Mouse (Mus musculus): Measurements from ENCODE around the gene Olfr1474. TPM values are rescaled to one million over a fixed set of nuclear protein-coding genes. Genes with fewer than 3 reads are reported as not detected.
"Not testable (repeated sequence)": the region's sequence is repeated elsewhere in the genome, so short reads cannot be mapped to it uniquely, and the experiment has no call there.

Gene Olfr1474
- not detected in 2 replicates for polyA plus RNA-seq (2014; fragmentation: Nextera tagmentation; extraction: Ambion mirVana)

- WGBS: 80% methylated on average over 4 of the region's 4 CpGs
- DNase-seq (ENCODE audit: low spot score); H3K4me3 ChIP-seq (ENCODE audit: low read depth, low read length); H3K27ac ChIP-seq (ENCODE audit: low read depth, low read length); ATAC-seq (ENCODE audit: insufficient read depth, low FRiP score, low TSS enrichment); H3K27me3 ChIP-seq (ENCODE audit: control insufficient read depth, insufficient read depth, low read length); H3K36me3 ChIP-seq (ENCODE audit: control insufficient read depth, insufficient read depth, low read length); H3K9me3 ChIP-seq (ENCODE audit: control insufficient read depth, low read length); H3K4me2 ChIP-seq (ENCODE audit: low read depth); H3K9ac ChIP-seq (ENCODE audit: low read length); H3K4me1 ChIP-seq (ENCODE audit: control insufficient read depth, insufficient read depth, low read length): not testable (repeated sequence)
These were observed at the start of gene Olfr1474 for GRCm38 (mm10) chr19:13469265-13469664. Gene Olfr1474, plus strand, starts transcription at chr19:13469565.

- 85% methylated on average over 2 of the region's 2 CpGs for WGBS
- H3K4me1 ChIP-seq (ENCODE audit: control insufficient read depth, insufficient read depth, low read length); H3K27ac ChIP-seq (ENCODE audit: low read depth, low read length); H3K27me3 ChIP-seq (ENCODE audit: control insufficient read depth, insufficient read depth, low read length); ATAC-seq (ENCODE audit: insufficient read depth, low FRiP score, low TSS enrichment); H3K4me3 ChIP-seq (ENCODE audit: low read depth, low read length); H3K9me3 ChIP-seq (ENCODE audit: control insufficient read depth, low read length); H3K9ac ChIP-seq (ENCODE audit: low read length); DNase-seq (ENCODE audit: low spot score); H3K4me2 ChIP-seq (ENCODE audit: low read depth); H3K36me3 ChIP-seq (ENCODE audit: control insufficient read depth, insufficient read depth, low read length): not testable (repeated sequence)
These were observed 26.3 kb upstream of the Olfr1474 start, which contains the start of gene Olfr1471 for GRCm38 (mm10) chr19:13443109-13443508. Gene Olfr1471, plus strand, starts transcription at chr19:13443409.

- 90% methylated on average over 1 of the region's 1 CpGs for WGBS
- H3K27ac ChIP-seq (ENCODE audit: low read depth, low read length): no peak within 1 kb of the TSS
- no peaks in the 10 kb centered on the region for H3K27me3 ChIP-seq (ENCODE audit: control insufficient read depth, insufficient read depth, low read length)
- no peak within 1 kb of the TSS for H3K4me2 ChIP-seq (ENCODE audit: low read depth)
- H3K4me3 ChIP-seq (ENCODE audit: low read depth, low read length): no peak within 1 kb of the TSS
- DNase-seq (ENCODE audit: low spot score): no peak
- no peak within 1 kb of the TSS for H3K9ac ChIP-seq (ENCODE audit: low read length)
- no peaks in the 10 kb centered on the region for H3K9me3 ChIP-seq (ENCODE audit: control insufficient read depth, low read length)
- H3K36me3 ChIP-seq (ENCODE audit: control insufficient read depth, insufficient read depth, low read length): no peaks in the 10 kb centered on the region
- no peaks in the 10 kb centered on the region for H3K4me1 ChIP-seq (ENCODE audit: control insufficient read depth, insufficient read depth, low read length)
- no peak for ATAC-seq (ENCODE audit: insufficient read depth, low FRiP score, low TSS enrichment)
These were observed 13.4 kb upstream of the Olfr1474 start, which contains the start of gene Olfr1472 for GRCm38 (mm10) chr19:13455986-13456385. Gene Olfr1472, minus strand, starts transcription at chr19:13456086.

- ATAC-seq (ENCODE audit: insufficient read depth, low FRiP score, low TSS enrichment): no peak
- Histone ChIP-seq H3K36me3 (ENCODE audit: control insufficient read depth, insufficient read depth, low read length) (no peaks in the 10 kb centered on the region), H3K9me3 (ENCODE audit: control insufficient read depth, low read length) (no peaks in the 10 kb centered on the region), H3K4me1 (ENCODE audit: control insufficient read depth, insufficient read depth, low read length) (no peaks in the 10 kb centered on the region), H3K9ac (ENCODE audit: low read length) (no peak within 1 kb of the TSS), H3K27ac (ENCODE audit: low read depth, low read length) (no peak within 1 kb of the TSS), H3K4me3 (ENCODE audit: low read depth, low read length) (no peak within 1 kb of the TSS), H3K4me2 (ENCODE audit: low read depth) (no peak within 1 kb of the TSS), H3K27me3 (ENCODE audit: control insufficient read depth, insufficient read depth, low read length) (no peaks in the 10 kb centered on the region)
- no peak for DNase-seq (ENCODE audit: low spot score)
These were observed 10.7 kb downstream of the Olfr1474 start, which contains the start of gene Olfr1475 for GRCm38 (mm10) chr19:13480096-13480495. Gene Olfr1475, minus strand, starts transcription at chr19:13480196.

- ATAC-seq (ENCODE audit: insufficient read depth, low FRiP score, low TSS enrichment) (no peak), DNase-seq (ENCODE audit: low spot score) (no peak)
- Histone ChIP-seq H3K27me3 (ENCODE audit: control insufficient read depth, insufficient read depth, low read length) (no peaks in the 10 kb centered on the region), H3K4me3 (ENCODE audit: low read depth, low read length) (no peak within 1 kb of the TSS), H3K4me1 (ENCODE audit: control insufficient read depth, insufficient read depth, low read length) (no peaks in the 10 kb centered on the region), H3K27ac (ENCODE audit: low read depth, low read length) (no peak within 1 kb of the TSS), H3K4me2 (ENCODE audit: low read depth) (no peak within 1 kb of the TSS), H3K36me3 (ENCODE audit: control insufficient read depth, insufficient read depth, low read length) (no peaks in the 10 kb centered on the region), H3K9ac (ENCODE audit: low read length) (no peak within 1 kb of the TSS), H3K9me3 (ENCODE audit: control insufficient read depth, low read length) (no peaks in the 10 kb centered on the region; the same call in 1 of the 2 replicates)
- WGBS: 77% methylated on average over 3 of the region's 3 CpGs
These were observed 30.9 kb downstream of the Olfr1474 start, which contains the start of gene Olfr1477 for GRCm38 (mm10) chr19:13500246-13500645. Gene Olfr1477, plus strand, starts transcription at chr19:13500546.

Other genes with a start within 250 kb of the Olfr1474 start
- not detected in 2 replicates for gene Olfr1463, start 238.2 kb upstream of the Olfr1474 start, polyA plus RNA-seq (2014; fragmentation: Nextera tagmentation; extraction: Ambion mirVana)
- not detected in 2 replicates for gene Olfr1465, start 154.0 kb upstream of the Olfr1474 start, polyA plus RNA-seq (2014; fragmentation: Nextera tagmentation; extraction: Ambion mirVana)
- gene Olfr1466, start 130.7 kb upstream of the Olfr1474 start, polyA plus RNA-seq (2014; fragmentation: Nextera tagmentation; extraction: Ambion mirVana): not detected in 2 replicates
- gene Olfr1467, start 107.3 kb upstream of the Olfr1474 start, polyA plus RNA-seq (2014; fragmentation: Nextera tagmentation; extraction: Ambion mirVana): not detected in 2 replicates
- gene Olfr1469, start 61.7 kb upstream of the Olfr1474 start, polyA plus RNA-seq (2014; fragmentation: Nextera tagmentation; extraction: Ambion mirVana): not detected in 2 replicates
- gene Olfr1471, start 26.2 kb upstream of the Olfr1474 start, polyA plus RNA-seq (2014; fragmentation: Nextera tagmentation; extraction: Ambion mirVana): not detected in 2 replicates
- gene Olfr1472, start 13.5 kb upstream of the Olfr1474 start, polyA plus RNA-seq (2014; fragmentation: Nextera tagmentation; extraction: Ambion mirVana): not detected in 2 replicates
- not detected in 2 replicates for gene Olfr1475, start 10.6 kb downstream of the Olfr1474 start, polyA plus RNA-seq (2014; fragmentation: Nextera tagmentation; extraction: Ambion mirVana)
- not detected in 2 replicates for gene Olfr1477, start 31.0 kb downstream of the Olfr1474 start, polyA plus RNA-seq (2014; fragmentation: Nextera tagmentation; extraction: Ambion mirVana)
- not detected in 2 replicates for gene Olfr1480, start 58.3 kb downstream of the Olfr1474 start, polyA plus RNA-seq (2014; fragmentation: Nextera tagmentation; extraction: Ambion mirVana)
- not detected in 2 replicates for gene Olfr1484, start 113.9 kb downstream of the Olfr1474 start, polyA plus RNA-seq (2014; fragmentation: Nextera tagmentation; extraction: Ambion mirVana)
- gene Olfr1487, start 147.8 kb downstream of the Olfr1474 start, polyA plus RNA-seq (2014; fragmentation: Nextera tagmentation; extraction: Ambion mirVana): not detected in 2 replicates
- gene Olfr1489, start 162.1 kb downstream of the Olfr1474 start, polyA plus RNA-seq (2014; fragmentation: Nextera tagmentation; extraction: Ambion mirVana): not detected in 2 replicates
- gene Olfr1490, start 181.5 kb downstream of the Olfr1474 start, polyA plus RNA-seq (2014; fragmentation: Nextera tagmentation; extraction: Ambion mirVana): not detected in 2 replicates
- not detected in 2 replicates for gene Olfr1491, start 227.7 kb downstream of the Olfr1474 start, polyA plus RNA-seq (2014; fragmentation: Nextera tagmentation; extraction: Ambion mirVana)

All from neural tube, embryonic 11.5 days (tissue).